Mouse (Mus musculus): Measurements from ENCODE around the gene Irf7.

GRCm38 (mm10) chr7:141291921-141292582, 25.8 kb upstream of the Irf7 start, which contains the start of gene Drd4:
- TF ChIP-seq CTCF (IDR thresholded peaks at IDR 0.05; ENCODE audit: extremely low read depth, insufficient read depth, insufficient read length, insufficient replicate concordance) (no peak), POLR2A (IDR thresholded peaks at IDR 0.05; ENCODE audit: low read depth, low read length) (no peak)

Measured in spleen, adult 2 months (tissue).